Mouse (Mus musculus) E14TG2a.4 (cell line): ENCODE measurements around the gene Unc5c.

Experiments
- CTCF ChIP-seq: conservative IDR thresholded peaks from 2 replicates; pipeline ENCODE4 v1.5.1; 2014; ENCODE audit warnings: low read length
- NANOG ChIP-seq: IDR thresholded peaks from 2 replicates; pipeline ENCODE4 v1.6.1; 2014; ENCODE audit warnings: borderline replicate concordance, low read length, mixed read lengths
- POU5F1 ChIP-seq: IDR thresholded peaks from 2 replicates; pipeline ENCODE4 v1.6.1; 2014; ENCODE audit warnings: low read length, borderline replicate concordance

- no peak for TF ChIP-seq CTCF
- TF ChIP-seq NANOG = no peak
- no peak for TF ChIP-seq POU5F1
Observed at GRCm38 (mm10) chr3:141575076-141575688, 110.2 kb downstream of the Unc5c start.
